Mouse (Mus musculus) stomach, postnatal 0 days (tissue): Measurements from ENCODE around the gene Stx11. TPM values are rescaled to one million over a fixed set of nuclear protein-coding genes. Genes with fewer than 3 reads are reported as not detected.
"Not testable (repeated sequence)": the region's sequence is repeated elsewhere in the genome, so short reads cannot be mapped to it uniquely, and the experiment has no call there.

ENCODE experiments used
- ATAC-seq: fragments of 200-750 bp; cut with Nextera tagmentation; 2 replicates; pipeline ENCODE4 v1.8.0; 2017; ENCODE audit not compliant: low FRiP score, low TSS enrichment
- DNase-seq: peaks from one replicate; pipeline ENCODE4 v3.0.0-alpha.2; 2016; ENCODE audit warnings: low spot score
- H3K27ac ChIP-seq: fragments of 300-500 bp; sonication (generic); replicated peaks from 2 replicates; pipeline ENCODE4 v1.5.1; 2014; ENCODE audit warnings: mild to moderate bottlenecking, control low read depth
- H3K27me3 ChIP-seq: fragments of 300-500 bp; sonication (generic); 2 replicates; pipeline ENCODE4 v1.6.1; 2014; ENCODE audit warnings: low read length; ENCODE audit not compliant: control insufficient read depth, insufficient read depth
- H3K36me3 ChIP-seq: fragments of 300-500 bp; sonication (generic); 2 replicates; pipeline ENCODE4 v1.6.1; 2014; ENCODE audit warnings: low read length, mixed read lengths; ENCODE audit not compliant: control insufficient read depth, insufficient read depth
- H3K4me1 ChIP-seq: fragments of 300-500 bp; sonication (generic); replicated peaks from 2 replicates; pipeline ENCODE4 v1.6.1; 2014; ENCODE audit warnings: antibody characterized with exemption; ENCODE audit not compliant: control insufficient read depth, insufficient read depth
- H3K4me2 ChIP-seq: fragments of 300-500 bp; sonication (generic); replicated peaks from 2 replicates; pipeline ENCODE4 v1.6.1; 2014; ENCODE audit warnings: low read depth, mild to moderate bottlenecking, control low read depth, moderate library complexity
- H3K4me3 ChIP-seq: fragments of 300-500 bp; sonication (generic); 2 replicates; pipeline ENCODE4 v1.5.1; 2014; ENCODE audit warnings: low read depth, low read length, control low read depth
- H3K9ac ChIP-seq: fragments of 300-500 bp; sonication (generic); 2 replicates; pipeline ENCODE4 v1.6.1; 2014; ENCODE audit warnings: mild to moderate bottlenecking, low read length, control low read depth, mixed read lengths
- H3K9me3 ChIP-seq: fragments of 300-500 bp; sonication (generic); 2 replicates; pipeline ENCODE4 v1.6.1; 2016; ENCODE audit warnings: low read length; ENCODE audit not compliant: control insufficient read depth
- CTCF ChIP-seq: IDR thresholded peaks from 2 replicates; pipeline ENCODE4 v1.5.1; 2016; ENCODE audit warnings: antibody characterized with exemption, low read depth, mild to moderate bottlenecking, moderate library complexity
- EP300 ChIP-seq: optimal IDR thresholded peaks from 2 replicates; pipeline ENCODE3; 2016; ENCODE audit warnings: antibody characterized with exemption
- WGBS: fragments of 180-500 bp; shearing (Covaris S2); extraction: QIAGEN DNeasy Blood & Tissue Kit; methylation state at CpG from one replicate; pipeline ENCODE4 v1.1.7; 2014; 5-methylcytosine and 5-hydroxymethylcytosine counted together
- polyA plus RNA-seq: library from polyadenylated mRNA; unstranded; fragments of >200 nt; fragmentation: Nextera tagmentation; extraction: Ambion mirVana; gene quantifications from 2 replicates; pipeline ENCODE4 v1.2.1, GENCODE M21; 2015

Gene Stx11
- polyA plus RNA-seq, 1 experiment from 2014 or later, result 3.7 TPM

GRCm38 (mm10) chr10:12965669-12966180, 1.6 kb upstream of the Stx11 start:
- no peak for TF ChIP-seq EP300
- TF ChIP-seq CTCF, result no peak
- no peaks in the 10 kb centered on the region for H3K4me1 ChIP-seq
- H3K27ac ChIP-seq, result no peak overlapping the region
- no peak overlapping the region for H3K4me3 ChIP-seq
- DNase-seq, result no peak
- 66% methylated on average over 5 of the region's 5 CpGs for WGBS
- no peaks in the 10 kb centered on the region for H3K36me3 ChIP-seq
- no peak for ATAC-seq
- H3K9me3 ChIP-seq, result no peaks in the 10 kb centered on the region
- no peaks in the 10 kb centered on the region for H3K27me3 ChIP-seq
- no peak overlapping the region for H3K9ac ChIP-seq
- H3K4me2 ChIP-seq, result no peak overlapping the region

- no peak overlapping the region for H3K27ac ChIP-seq
- peak; percentile 45; the same call in 1 of the 2 replicates for ATAC-seq
- 4% methylated on average over 29 of the region's 29 CpGs for WGBS
These were observed 543 bp downstream of the Stx11 start for GRCm38 (mm10) chr10:12963362-12964147.

GRCm38 (mm10) chr10:12962238-12962637, 1.9 kb downstream of the Stx11 start:
- no peak overlapping the region for H3K27ac ChIP-seq
- no peak for DNase-seq
- H3K9me3 ChIP-seq, result no peaks in the 10 kb centered on the region
- no peak overlapping the region for H3K4me3 ChIP-seq
- no peak overlapping the region for H3K9ac ChIP-seq
- no peak for TF ChIP-seq EP300
- TF ChIP-seq CTCF, result no peak
- ATAC-seq, result no peak
- no peaks in the 10 kb centered on the region for H3K36me3 ChIP-seq
- no peaks in the 10 kb centered on the region for H3K4me1 ChIP-seq
- no peak overlapping the region for H3K4me2 ChIP-seq
- H3K27me3 ChIP-seq, result no peaks in the 10 kb centered on the region

More at GRCm38 (mm10) chr10:12963362-12964147, 543 bp downstream of the Stx11 start:
- Histone ChIP-seq H3K4me2 (peak overlapping the region; percentile 87), H3K4me3 (peak overlapping the region; percentile 73), H3K36me3 (no peaks in the 10 kb centered on the region), H3K9me3 (no peaks in the 10 kb centered on the region), H3K9ac (peak overlapping the region; percentile 67), H3K27me3 (no peaks in the 10 kb centered on the region), H3K4me1 (no peaks in the 10 kb centered on the region)
- TF ChIP-seq EP300 (no peak), CTCF (peak; percentile 20; the same call in 1 of the 2 replicates)
- peak; percentile 25 for DNase-seq

GRCm38 (mm10) chr10:12961546-12961945, 2.6 kb downstream of the Stx11 start:
- TF ChIP-seq CTCF, result no peak
- H3K27me3 ChIP-seq, result no peaks in the 10 kb centered on the region
- no peaks in the 10 kb centered on the region for H3K4me1 ChIP-seq
- H3K36me3 ChIP-seq, result no peaks in the 10 kb centered on the region
- H3K4me2 ChIP-seq, result no peak overlapping the region
- WGBS, result 67% methylated on average over 8 of the region's 8 CpGs
- no peak overlapping the region for H3K9ac ChIP-seq
- no peak overlapping the region for H3K27ac ChIP-seq
- no peak for ATAC-seq
- no peak for DNase-seq
- no peak overlapping the region for H3K4me3 ChIP-seq
- H3K9me3 ChIP-seq, result no peaks in the 10 kb centered on the region

- no peaks in the 10 kb centered on the region for H3K9me3 ChIP-seq
- H3K4me1 ChIP-seq, result no peaks in the 10 kb centered on the region
- no peak overlapping the region for H3K4me3 ChIP-seq
- no peaks in the 10 kb centered on the region for H3K27me3 ChIP-seq
- no peak for DNase-seq
- no peak overlapping the region for H3K9ac ChIP-seq
- TF ChIP-seq EP300, result no peak
- TF ChIP-seq CTCF, result no peak
- 75% methylated on average over 4 of the region's 4 CpGs for WGBS
- no peak overlapping the region for H3K27ac ChIP-seq
- ATAC-seq, result no peak
- no peaks in the 10 kb centered on the region for H3K36me3 ChIP-seq
- H3K4me2 ChIP-seq, result no peak overlapping the region
These were observed 6.8 kb downstream of the Stx11 start for GRCm38 (mm10) chr10:12957271-12957670.

- no peak for ATAC-seq
- Histone ChIP-seq H3K4me1 (no peaks in the 10 kb centered on the region), H3K9me3 (no peaks in the 10 kb centered on the region), H3K4me2 (no peak overlapping the region), H3K9ac (no peak overlapping the region), H3K27me3 (no peaks in the 10 kb centered on the region), H3K36me3 (no peaks in the 10 kb centered on the region), H3K4me3 (no peak overlapping the region), H3K27ac (no peak overlapping the region)
- 32% methylated on average over 1 of the region's 1 CpGs for WGBS
- no peak for DNase-seq
- TF ChIP-seq CTCF (no peak), EP300 (no peak)
These were observed 8.3 kb downstream of the Stx11 start for GRCm38 (mm10) chr10:12955831-12956230.

- 0 out of 2 replicates have a peak, but pooled peaks have one; percentile 40 for ATAC-seq
- WGBS, result 51% methylated on average over 4 of the region's 4 CpGs
These were observed 12.7 kb downstream of the Stx11 start for GRCm38 (mm10) chr10:12951358-12951757.

More at GRCm38 (mm10) chr10:12951358-12951757, 12.7 kb downstream of the Stx11 start:
- not testable (repeated sequence) for H3K9me3 ChIP-seq, H3K36me3 ChIP-seq, H3K4me3 ChIP-seq, H3K27ac ChIP-seq, DNase-seq, H3K4me2 ChIP-seq, H3K9ac ChIP-seq, H3K27me3 ChIP-seq, H3K4me1 ChIP-seq
